Mouse (Mus musculus): ENCODE results near the gene Slc13a5.

Slc13a5 gene

GRCm38 (mm10) chr11:72266207-72266959 is 639 bp downstream of the Slc13a5 start:
- peak; percentile 13 for DNase-seq (ENCODE audit: extremely low read depth, insufficient read length, low spot score)

- DNase-seq (ENCODE audit: extremely low read depth, insufficient read length, low spot score): no peak
Measured at GRCm38 (mm10) chr11:72265483-72265882, 1.5 kb downstream of the Slc13a5 start.

GRCm38 (mm10) chr11:72256441-72256840 is 10.6 kb downstream of the Slc13a5 start:
- no peak for DNase-seq (ENCODE audit: extremely low read depth, insufficient read length, low spot score)

GRCm38 (mm10) chr11:72255629-72256028 is 11.4 kb downstream of the Slc13a5 start:
- no peak for DNase-seq (ENCODE audit: extremely low read depth, insufficient read length, low spot score)

- DNase-seq (ENCODE audit: extremely low read depth, insufficient read length, low spot score): no peak
Measured at GRCm38 (mm10) chr11:72245196-72245753, 21.7 kb downstream of the Slc13a5 start.

- no peak for DNase-seq (ENCODE audit: extremely low read depth, insufficient read length, low spot score)
Measured at GRCm38 (mm10) chr11:72240062-72240860, 26.8 kb downstream of the Slc13a5 start.

- peak; percentile 67 for DNase-seq (ENCODE audit: extremely low read depth, insufficient read length, low spot score)
Measured at GRCm38 (mm10) chr11:72234013-72234412, 33.0 kb downstream of the Slc13a5 start.

- DNase-seq (ENCODE audit: extremely low read depth, insufficient read length, low spot score): no peak
Measured at GRCm38 (mm10) chr11:72232991-72233390, 34.0 kb downstream of the Slc13a5 start.

GRCm38 (mm10) chr11:72232068-72232467 is 35.0 kb downstream of the Slc13a5 start:
- DNase-seq (ENCODE audit: extremely low read depth, insufficient read length, low spot score): no peak

- no peak for DNase-seq (ENCODE audit: extremely low read depth, insufficient read length, low spot score)
Measured at GRCm38 (mm10) chr11:72228513-72228912, 38.5 kb downstream of the Slc13a5 start.

GRCm38 (mm10) chr11:72226901-72227300 is 40.1 kb downstream of the Slc13a5 start:
- no peak for DNase-seq (ENCODE audit: extremely low read depth, insufficient read length, low spot score)

GRCm38 (mm10) chr11:72226020-72226791 is 40.8 kb downstream of the Slc13a5 start:
- DNase-seq (ENCODE audit: extremely low read depth, insufficient read length, low spot score): no peak

GRCm38 (mm10) chr11:72224865-72225264 is 42.2 kb downstream of the Slc13a5 start:
- DNase-seq (ENCODE audit: extremely low read depth, insufficient read length, low spot score): no peak

- DNase-seq (ENCODE audit: extremely low read depth, insufficient read length, low spot score): no peak
Measured at GRCm38 (mm10) chr11:72223414-72223813, 43.6 kb downstream of the Slc13a5 start.

GRCm38 (mm10) chr11:72221278-72221677 is 45.7 kb downstream of the Slc13a5 start:
- DNase-seq (ENCODE audit: extremely low read depth, insufficient read length, low spot score): peak; percentile 25

GRCm38 (mm10) chr11:72217116-72217515 is 49.9 kb downstream of the Slc13a5 start:
- no peak for DNase-seq (ENCODE audit: extremely low read depth, insufficient read length, low spot score)

- DNase-seq (ENCODE audit: extremely low read depth, insufficient read length, low spot score): no peak
Measured at GRCm38 (mm10) chr11:72215410-72215797, 51.6 kb downstream of the Slc13a5 start, which contains the start of gene Med31. Gene Med31, minus strand, starts transcription at chr11:72215592.

GRCm38 (mm10) chr11:72214591-72215409 is 52.2 kb downstream of the Slc13a5 start:
- DNase-seq (ENCODE audit: extremely low read depth, insufficient read length, low spot score): peak; percentile 95

- no peak for DNase-seq (ENCODE audit: extremely low read depth, insufficient read length, low spot score)
Measured at GRCm38 (mm10) chr11:72207834-72208377, 59.1 kb downstream of the Slc13a5 start.

All from 3134 (cell line).